Mouse (Mus musculus): ENCODE measurements at regions not wholly inside any gene's neighbourhood (a gene's known extent, or its start where the extent isn't known, plus 50 kb on each side); places are given as distances from the start of the nearest gene placed in this dataset.

GRCm38 (mm10) chr15:17181358-17182022, 452.9 kb downstream of the Cdh9 start:
- TF ChIP-seq POLR2A (IDR thresholded peaks at IDR 0.05; ENCODE audit: borderline replicate concordance, low read depth, low read length) (no peak), CTCF (IDR thresholded peaks at IDR 0.05; ENCODE audit: low read depth, low read length) (no peak)

Data from bone marrow macrophage, adult 2 months (primary cell).